Mouse (Mus musculus): ENCODE results near the gene Gpr157.

- no peak for TF ChIP-seq RAD21 (IDR thresholded peaks at IDR 0.05; ENCODE audit: low read depth, low read length)
- no peak for TF ChIP-seq MEF2A (IDR thresholded peaks at IDR 0.05; ENCODE audit: extremely low read depth, insufficient replicate concordance, low read depth, low read length, poor library complexity, severe bottlenecking)
- no peak for TF ChIP-seq SIN3A (IDR thresholded peaks at IDR 0.05; ENCODE audit: low read length)
These were observed 14.6 kb upstream of the Gpr157 start for GRCm38 (mm10) chr4:150072416-150073101.

Data from MEL (cell line).